Mouse (Mus musculus): ENCODE data around the gene Hes2. TPM values are rescaled to one million over a fixed set of nuclear protein-coding genes. Genes with fewer than 3 reads are reported as not detected.

The Hes2 gene
- polyA plus RNA-seq, 1 experiment from 2014 or later = not detected

- H3K4me1 ChIP-seq (replicated peaks) = peaks cover 21% of the 10 kb centered on the region
- H3K27me3 ChIP-seq (replicated peaks) = peaks cover 64% of the 10 kb centered on the region
- WGBS = 82% methylated on average over 2 of the region's 2 CpGs
- H3K9me3 ChIP-seq (replicated peaks) = no peaks in the 10 kb centered on the region
- H3K27ac ChIP-seq (ENCODE audit: poor library complexity, severe bottlenecking) = no peak overlapping the region
- no peak overlapping the region for H3K4me3 ChIP-seq
- H3K4me2 ChIP-seq = no peak overlapping the region
- no peaks in the 10 kb centered on the region for H3K36me3 ChIP-seq
- H3K9ac ChIP-seq = no peak overlapping the region
- no peak for ATAC-seq (ENCODE audit: insufficient number of reproducible peaks, low FRiP score)
These were observed 4.1 kb downstream of the Hes2 start for GRCm38 (mm10) chr4:152162748-152163147.

DNA sequence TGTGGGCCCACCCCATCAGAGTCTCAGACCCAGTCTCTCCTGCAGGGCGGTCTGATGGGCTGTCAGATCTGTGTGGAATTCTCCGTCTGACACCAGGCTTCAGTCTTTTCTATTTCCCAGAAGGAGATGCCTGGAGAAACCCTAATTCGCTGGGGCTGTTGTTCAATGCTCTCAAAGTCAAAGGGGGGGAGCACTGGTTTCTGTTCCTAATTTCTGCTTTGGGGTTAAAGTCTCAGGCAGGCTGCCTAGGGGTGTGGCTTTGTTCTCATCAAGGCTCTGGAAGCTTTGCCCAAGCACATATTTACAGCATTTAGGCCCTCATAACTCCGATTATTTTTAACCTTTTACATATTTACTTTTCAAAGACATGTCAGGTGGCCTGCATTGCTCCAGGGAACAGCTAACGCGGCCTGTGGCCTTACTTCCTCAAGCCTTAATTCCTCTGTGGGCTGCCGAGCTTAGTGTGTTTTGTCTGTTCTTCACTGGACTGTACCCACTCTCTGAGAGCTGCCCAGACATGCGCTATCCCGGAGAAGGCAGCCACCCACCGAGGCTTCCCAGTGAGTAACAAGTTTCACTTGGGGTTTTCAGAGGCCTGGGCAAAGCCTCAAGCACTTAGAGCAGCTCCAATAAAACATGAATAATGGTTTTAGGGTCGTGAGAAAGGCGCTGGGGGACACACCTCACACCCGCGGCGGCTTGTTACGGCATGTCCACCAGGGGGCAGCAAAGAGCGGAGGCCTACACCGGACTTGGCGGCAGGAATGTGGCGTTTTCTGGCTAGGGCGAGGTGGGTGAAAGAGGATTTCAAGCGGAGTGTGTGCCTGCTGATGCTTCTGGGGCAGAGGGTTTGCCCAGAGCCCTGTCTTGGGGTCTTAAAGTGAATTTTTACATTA is 6.6 kb downstream of the Hes2 start:
- H3K27me3 ChIP-seq (replicated peaks) = peaks cover 47% of the 10 kb centered on the region
- H3K36me3 ChIP-seq = no peaks in the 10 kb centered on the region
- 0 out of 2 replicates have a peak overlapping the region, but pooled peaks have one; percentile 35 for H3K4me2 ChIP-seq
- ATAC-seq (ENCODE audit: insufficient number of reproducible peaks, low FRiP score) = 0 out of 2 replicates have a peak, but pooled peaks have one; percentile 11
- 0 out of 2 replicates have a peak overlapping the region, but pooled peaks have one; percentile 20 for H3K9ac ChIP-seq
- no peaks in the 10 kb centered on the region for H3K4me1 ChIP-seq (replicated peaks)
- no peak overlapping the region for H3K27ac ChIP-seq (ENCODE audit: poor library complexity, severe bottlenecking)
- 0 out of 2 replicates have a peak, but pooled peaks cover 5% of the 10 kb centered on the region for H3K9me3 ChIP-seq (replicated peaks)
- no peak overlapping the region for H3K4me3 ChIP-seq
- 28% methylated on average over 22 of the region's 22 CpGs for WGBS

- Histone ChIP-seq H3K9ac (no peak overlapping the region), H3K4me3 (no peak overlapping the region), H3K27me3 (replicated peaks) (peaks cover 20% of the 10 kb centered on the region), H3K4me1 (replicated peaks) (no peaks in the 10 kb centered on the region), H3K9me3 (replicated peaks) (peaks cover 9% of the 10 kb centered on the region; the same call in 1 of the 2 replicates), H3K4me2 (no peak overlapping the region), H3K27ac (ENCODE audit: poor library complexity, severe bottlenecking) (no peak overlapping the region), H3K36me3 (no peaks in the 10 kb centered on the region)
- ATAC-seq (ENCODE audit: insufficient number of reproducible peaks, low FRiP score) = no peak
- 71% methylated on average over 8 of the region's 8 CpGs for WGBS
These were observed 9.4 kb downstream of the Hes2 start for GRCm38 (mm10) chr4:152168052-152168451.

GRCm38 (mm10) chr4:152169103-152169502 is 10.4 kb downstream of the Hes2 start:
- no peak overlapping the region for H3K27ac ChIP-seq (ENCODE audit: poor library complexity, severe bottlenecking)
- WGBS = 70% methylated on average over 7 of the region's 7 CpGs
- no peaks in the 10 kb centered on the region for H3K36me3 ChIP-seq
- no peak overlapping the region for H3K9ac ChIP-seq
- H3K27me3 ChIP-seq (replicated peaks) = peaks cover 24% of the 10 kb centered on the region
- H3K4me1 ChIP-seq (replicated peaks) = no peaks in the 10 kb centered on the region
- ATAC-seq (ENCODE audit: insufficient number of reproducible peaks, low FRiP score) = no peak
- H3K4me3 ChIP-seq = no peak overlapping the region
- H3K9me3 ChIP-seq (replicated peaks) = peaks cover 9% of the 10 kb centered on the region; the same call in 1 of the 2 replicates
- H3K4me2 ChIP-seq = no peak overlapping the region

GRCm38 (mm10) chr4:152170286-152170685 is 11.6 kb downstream of the Hes2 start:
- Histone ChIP-seq H3K4me1 (replicated peaks) (no peaks in the 10 kb centered on the region), H3K4me2 (no peak overlapping the region), H3K4me3 (no peak overlapping the region), H3K9ac (no peak overlapping the region), H3K27me3 (replicated peaks) (peaks cover 30% of the 10 kb centered on the region), H3K36me3 (no peaks in the 10 kb centered on the region), H3K27ac (ENCODE audit: poor library complexity, severe bottlenecking) (no peak overlapping the region), H3K9me3 (replicated peaks) (peaks cover 9% of the 10 kb centered on the region; the same call in 1 of the 2 replicates)
- ATAC-seq (ENCODE audit: insufficient number of reproducible peaks, low FRiP score) = no peak
- WGBS = 75% methylated on average over 10 of the region's 10 CpGs

DNA sequence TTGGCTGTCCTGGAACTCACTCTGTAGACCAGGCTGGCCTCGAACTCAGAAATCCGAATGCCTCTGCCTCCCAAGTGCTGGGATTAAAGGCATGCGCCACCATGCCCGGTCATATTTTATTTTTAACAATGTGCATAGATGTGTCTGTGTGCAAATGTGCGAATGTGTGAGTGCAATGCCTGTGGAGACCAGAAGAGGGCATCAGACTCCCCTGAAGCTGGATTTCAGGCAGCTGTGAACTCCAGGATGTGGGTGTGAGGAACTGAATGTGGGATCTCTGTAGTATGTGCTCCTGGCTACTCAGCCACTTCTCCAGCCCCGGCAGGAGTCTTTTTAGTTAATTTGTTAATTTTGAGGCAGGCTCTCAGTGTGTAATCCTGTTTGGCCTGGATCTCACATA is 12.9 kb downstream of the Hes2 start:
- Histone ChIP-seq H3K36me3 (no peaks in the 10 kb centered on the region), H3K27ac (ENCODE audit: poor library complexity, severe bottlenecking) (no peak overlapping the region), H3K4me1 (replicated peaks) (0 out of 2 replicates have a peak, but pooled peaks cover 4% of the 10 kb centered on the region), H3K27me3 (replicated peaks) (peaks cover 30% of the 10 kb centered on the region), H3K9me3 (replicated peaks) (peaks cover 9% of the 10 kb centered on the region; the same call in 1 of the 2 replicates), H3K9ac (no peak overlapping the region), H3K4me2 (no peak overlapping the region), H3K4me3 (no peak overlapping the region)
- WGBS = 80% methylated on average over 6 of the region's 6 CpGs
- ATAC-seq (ENCODE audit: insufficient number of reproducible peaks, low FRiP score) = no peak

- H3K4me3 ChIP-seq = no peak overlapping the region
- peaks cover 9% of the 10 kb centered on the region; the same call in 1 of the 2 replicates for H3K9me3 ChIP-seq (replicated peaks)
- H3K4me2 ChIP-seq = no peak overlapping the region
- peaks cover 32% of the 10 kb centered on the region for H3K27me3 ChIP-seq (replicated peaks)
- under 1% methylated on average over 5 of the region's 5 CpGs for WGBS
- no peak overlapping the region for H3K27ac ChIP-seq (ENCODE audit: poor library complexity, severe bottlenecking)
- H3K36me3 ChIP-seq = no peaks in the 10 kb centered on the region
- peaks cover 11% of the 10 kb centered on the region for H3K4me1 ChIP-seq (replicated peaks)
- no peak overlapping the region for H3K9ac ChIP-seq
- no peak for ATAC-seq (ENCODE audit: insufficient number of reproducible peaks, low FRiP score)
These were observed 14.4 kb downstream of the Hes2 start for GRCm38 (mm10) chr4:152173041-152173440.

DNA sequence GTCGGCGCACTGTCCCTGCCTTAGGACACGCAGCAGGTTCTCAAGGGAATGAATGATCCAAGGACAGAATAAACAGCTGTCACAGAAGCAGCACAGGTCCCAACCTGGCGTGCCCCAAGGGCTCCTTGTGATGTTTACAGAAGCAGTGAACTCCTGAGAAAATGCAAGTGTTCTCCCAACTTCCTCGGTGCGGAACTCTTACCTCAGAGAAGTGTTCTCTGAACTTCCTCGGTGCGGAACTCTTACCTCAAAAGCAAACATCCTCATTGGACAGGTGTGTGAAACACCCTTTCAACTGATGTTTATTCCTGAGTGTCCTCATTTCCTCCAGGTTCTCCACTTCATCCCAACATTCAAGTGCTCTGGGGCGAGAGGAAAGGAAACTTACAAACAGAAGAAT is 15.3 kb downstream of the Hes2 start:
- Histone ChIP-seq H3K4me3 (no peak overlapping the region), H3K4me1 (replicated peaks) (peaks cover 16% of the 10 kb centered on the region), H3K4me2 (no peak overlapping the region), H3K27me3 (replicated peaks) (peaks cover 31% of the 10 kb centered on the region), H3K9ac (no peak overlapping the region), H3K27ac (ENCODE audit: poor library complexity, severe bottlenecking) (no peak overlapping the region), H3K36me3 (no peaks in the 10 kb centered on the region), H3K9me3 (replicated peaks) (peaks cover 8% of the 10 kb centered on the region; the same call in 1 of the 2 replicates)
- ATAC-seq (ENCODE audit: insufficient number of reproducible peaks, low FRiP score) = no peak
- WGBS = 73% methylated on average over 9 of the region's 9 CpGs

DNA sequence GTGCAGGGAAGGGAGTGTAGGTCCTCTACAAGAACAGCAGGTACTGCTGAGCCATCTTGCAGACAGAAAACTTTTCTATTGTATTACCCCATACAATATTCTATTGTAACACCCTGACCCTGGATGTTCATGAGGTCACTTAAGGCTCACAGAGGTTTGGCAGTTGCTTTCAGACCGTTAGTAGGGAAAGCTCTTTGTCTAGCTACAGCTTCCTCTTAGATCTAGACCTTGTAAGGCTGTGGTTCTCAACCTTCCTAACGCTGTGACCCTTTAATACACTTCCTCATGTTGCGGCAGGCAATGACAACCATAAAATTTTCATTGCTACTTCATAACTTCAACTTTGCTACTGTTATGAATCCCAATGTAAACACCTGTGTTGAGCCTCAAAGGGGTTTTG is 18.0 kb downstream of the Hes2 start:
- H3K4me2 ChIP-seq = no peak overlapping the region
- H3K9me3 ChIP-seq (replicated peaks) = peaks cover 2% of the 10 kb centered on the region; the same call in 1 of the 2 replicates
- H3K27ac ChIP-seq (ENCODE audit: poor library complexity, severe bottlenecking) = no peak overlapping the region
- H3K4me1 ChIP-seq (replicated peaks) = peaks cover 23% of the 10 kb centered on the region
- H3K36me3 ChIP-seq = no peaks in the 10 kb centered on the region
- peaks cover 31% of the 10 kb centered on the region for H3K27me3 ChIP-seq (replicated peaks)
- WGBS = 85% methylated on average over 3 of the region's 3 CpGs
- no peak for ATAC-seq (ENCODE audit: insufficient number of reproducible peaks, low FRiP score)
- no peak overlapping the region for H3K9ac ChIP-seq
- no peak overlapping the region for H3K4me3 ChIP-seq

DNA sequence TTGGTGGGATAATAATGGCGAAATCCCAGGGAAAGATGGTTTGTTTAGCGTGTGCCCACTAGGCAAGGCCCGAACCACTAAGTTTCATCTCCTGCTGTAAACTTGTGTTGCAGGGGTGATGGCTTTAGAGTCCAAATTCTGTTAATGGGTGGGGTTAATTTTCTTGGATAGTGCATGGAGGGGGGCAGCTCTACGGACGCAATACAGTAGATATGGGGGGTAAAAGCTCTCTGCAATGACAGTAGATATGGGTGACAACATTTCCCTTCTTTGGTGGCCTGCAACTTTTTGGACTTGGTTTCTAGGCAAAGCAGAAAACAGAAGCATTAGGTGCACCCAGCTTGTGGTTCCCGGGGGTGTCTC is 18.5 kb downstream of the Hes2 start:
- Histone ChIP-seq H3K27ac (ENCODE audit: poor library complexity, severe bottlenecking) (peak overlapping the region; percentile 79; the same call in 1 of the 2 replicates), H3K9me3 (replicated peaks) (no peaks in the 10 kb centered on the region), H3K27me3 (replicated peaks) (peaks cover 31% of the 10 kb centered on the region), H3K9ac (peak overlapping the region; percentile 88), H3K36me3 (no peaks in the 10 kb centered on the region), H3K4me2 (peak overlapping the region; percentile 88), H3K4me1 (replicated peaks) (peaks cover 23% of the 10 kb centered on the region), H3K4me3 (peak overlapping the region; percentile 62)
- 58% methylated on average over 6 of the region's 6 CpGs for WGBS
- ATAC-seq (ENCODE audit: insufficient number of reproducible peaks, low FRiP score) = no peak

DNA sequence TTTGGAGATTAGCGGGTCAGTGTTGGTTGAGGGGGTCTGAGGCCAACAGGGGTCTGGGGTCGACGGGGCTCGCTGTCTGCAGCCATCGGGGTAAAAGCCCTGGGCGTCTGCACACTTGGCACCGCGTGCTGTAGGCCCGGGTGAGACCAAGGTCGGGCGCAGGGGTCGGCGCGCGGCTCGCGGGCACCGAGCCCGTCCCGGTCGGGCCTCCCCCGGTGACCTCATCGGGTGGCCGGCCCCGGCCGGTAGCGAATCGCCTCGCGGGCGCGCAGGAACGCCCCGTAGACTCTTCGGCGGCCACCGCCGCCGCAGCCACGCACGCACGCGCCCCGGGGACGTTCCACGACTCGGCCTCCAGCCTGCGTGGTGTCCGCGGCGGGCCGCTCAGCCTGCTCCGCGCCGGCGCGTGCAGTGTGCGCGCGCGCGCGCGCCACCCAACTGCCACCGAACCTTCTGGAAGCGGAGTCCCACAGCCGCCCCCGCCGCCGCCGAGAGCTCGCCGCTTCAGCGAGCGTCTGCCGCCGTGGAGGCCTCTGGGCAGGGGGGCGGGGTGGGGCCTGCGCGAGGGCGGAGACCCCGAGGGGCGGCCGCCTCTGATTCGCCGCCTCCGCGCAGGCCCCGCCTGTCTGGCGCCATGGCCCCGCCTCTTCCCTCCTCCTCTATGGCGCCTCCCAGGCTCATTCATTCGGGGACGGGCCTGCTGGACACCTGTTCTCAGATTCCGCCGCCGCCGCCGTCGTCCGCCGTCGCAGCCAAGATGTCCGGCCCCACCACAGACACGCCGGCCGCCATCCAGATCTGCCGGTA is 19.1 kb downstream of the Hes2 start, which contains the start of gene Acot7:
Gene Acot7 (plus strand): TSS at position 598 of the 807 bp plus-strand sequence.
- Histone ChIP-seq H3K4me3 (peak within 1 kb of the TSS; percentile 62), H3K4me2 (peak within 1 kb of the TSS; percentile 88), H3K9ac (peak within 1 kb of the TSS; percentile 88), H3K27me3 (replicated peaks) (peaks cover 31% of the 10 kb centered on the region), H3K9me3 (replicated peaks) (no peaks in the 10 kb centered on the region), H3K27ac (ENCODE audit: poor library complexity, severe bottlenecking) (peak within 1 kb of the TSS; percentile 79), H3K36me3 (no peaks in the 10 kb centered on the region), H3K4me1 (replicated peaks) (peaks cover 23% of the 10 kb centered on the region)
- peak; percentile 97 for ATAC-seq (ENCODE audit: insufficient number of reproducible peaks, low FRiP score)
- under 1% methylated on average over 85 of the region's 108 CpGs for WGBS
